Mouse (Mus musculus): ENCODE data around the gene Zswim8. TPM values are rescaled to one million over a fixed set of nuclear protein-coding genes. Genes with fewer than 3 reads are reported as not detected.

The Zswim8 gene
- polyA plus RNA-seq, 1 experiment from 2014 or later: 21.6 TPM

DNA sequence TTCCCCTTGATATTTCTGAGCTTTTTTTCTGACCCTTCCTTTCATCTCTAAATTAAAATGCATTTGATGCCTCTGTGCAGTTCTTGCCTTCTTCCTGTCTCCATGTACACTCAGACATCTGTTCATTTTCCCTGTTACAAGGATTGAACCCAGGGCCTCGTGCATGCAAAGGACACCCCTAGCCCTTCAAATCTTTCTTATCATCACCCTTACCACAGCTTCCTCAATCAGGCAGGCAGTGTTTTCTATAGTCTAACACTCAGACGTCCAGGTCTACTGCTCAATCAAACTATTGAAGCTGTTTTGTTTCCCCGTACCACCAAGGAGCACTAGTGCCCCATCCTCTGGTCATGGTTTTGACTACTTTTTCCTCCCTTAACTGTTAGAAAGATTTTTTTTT lies 46.4 kb downstream of the Zswim8 start:
- ATAC-seq (replicated peaks; ENCODE audit: insufficient number of reproducible peaks, low FRiP score, low TSS enrichment, low read depth) (no peak), DNase-seq (ENCODE audit: low spot score) (no peak)
- 87% methylated on average over 3 of the region's 3 CpGs for WGBS
- Histone ChIP-seq H3K4me1 (ENCODE audit: control insufficient read depth, insufficient read depth, low read length) (no peaks in the 10 kb centered on the region), H3K36me3 (replicated peaks; ENCODE audit: control insufficient read depth, insufficient read depth, low read depth, low read length) (peaks cover under 1% of the 10 kb centered on the region), H3K4me3 (ENCODE audit: low read depth, low read length) (no peak overlapping the region), H3K9me3 (replicated peaks; ENCODE audit: control insufficient read depth, low read length) (no peaks in the 10 kb centered on the region), H3K4me2 (ENCODE audit: low read depth, low read length) (no peak overlapping the region), H3K27me3 (ENCODE audit: control insufficient read depth, insufficient read depth, low read length) (no peaks in the 10 kb centered on the region), H3K9ac (replicated peaks; ENCODE audit: low read length) (no peak overlapping the region), H3K27ac (replicated peaks; ENCODE audit: low read depth, low read length) (no peak overlapping the region)

DNA sequence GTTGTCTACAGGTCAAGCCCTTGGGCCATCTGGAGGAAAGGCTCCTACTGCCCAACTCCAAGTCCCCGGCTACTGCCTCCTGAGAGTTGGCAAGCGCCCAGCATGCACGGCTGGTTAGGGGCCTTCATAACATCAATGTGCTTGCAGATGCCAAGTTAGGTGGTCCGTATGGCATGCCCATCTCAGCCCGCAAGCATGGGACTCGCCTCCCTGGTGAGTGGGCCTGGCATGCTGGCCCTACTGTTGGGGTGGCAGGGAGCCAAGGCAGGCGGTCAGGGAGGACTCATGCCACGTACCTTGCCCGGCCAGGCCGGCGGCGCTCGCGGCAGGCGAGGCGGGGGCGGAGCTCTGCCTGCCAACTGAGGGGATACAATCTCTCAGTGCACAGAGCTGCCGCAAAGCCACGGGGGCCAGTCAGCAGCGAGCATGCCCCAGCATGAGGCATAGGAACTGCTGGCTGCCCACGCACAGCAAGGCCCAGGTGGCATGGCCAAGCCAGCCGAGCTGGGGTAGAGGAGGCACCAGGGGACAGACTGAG lies 50.1 kb downstream of the Zswim8 start:
- Histone ChIP-seq H3K27me3 (ENCODE audit: control insufficient read depth, insufficient read depth, low read length) (no peaks in the 10 kb centered on the region), H3K4me2 (ENCODE audit: low read depth, low read length) (no peak overlapping the region; the same call in 1 of the 2 replicates), H3K36me3 (replicated peaks; ENCODE audit: control insufficient read depth, insufficient read depth, low read depth, low read length) (peaks cover 9% of the 10 kb centered on the region), H3K9ac (replicated peaks; ENCODE audit: low read length) (no peak overlapping the region), H3K4me1 (ENCODE audit: control insufficient read depth, insufficient read depth, low read length) (no peaks in the 10 kb centered on the region), H3K4me3 (ENCODE audit: low read depth, low read length) (no peak overlapping the region), H3K27ac (replicated peaks; ENCODE audit: low read depth, low read length) (no peak overlapping the region), H3K9me3 (replicated peaks; ENCODE audit: control insufficient read depth, low read length) (no peaks in the 10 kb centered on the region)
- WGBS: 95% methylated on average over 22 of the region's 22 CpGs
- DNase-seq (ENCODE audit: low spot score) (no peak), ATAC-seq (replicated peaks; ENCODE audit: insufficient number of reproducible peaks, low FRiP score, low TSS enrichment, low read depth) (no peak)

DNA sequence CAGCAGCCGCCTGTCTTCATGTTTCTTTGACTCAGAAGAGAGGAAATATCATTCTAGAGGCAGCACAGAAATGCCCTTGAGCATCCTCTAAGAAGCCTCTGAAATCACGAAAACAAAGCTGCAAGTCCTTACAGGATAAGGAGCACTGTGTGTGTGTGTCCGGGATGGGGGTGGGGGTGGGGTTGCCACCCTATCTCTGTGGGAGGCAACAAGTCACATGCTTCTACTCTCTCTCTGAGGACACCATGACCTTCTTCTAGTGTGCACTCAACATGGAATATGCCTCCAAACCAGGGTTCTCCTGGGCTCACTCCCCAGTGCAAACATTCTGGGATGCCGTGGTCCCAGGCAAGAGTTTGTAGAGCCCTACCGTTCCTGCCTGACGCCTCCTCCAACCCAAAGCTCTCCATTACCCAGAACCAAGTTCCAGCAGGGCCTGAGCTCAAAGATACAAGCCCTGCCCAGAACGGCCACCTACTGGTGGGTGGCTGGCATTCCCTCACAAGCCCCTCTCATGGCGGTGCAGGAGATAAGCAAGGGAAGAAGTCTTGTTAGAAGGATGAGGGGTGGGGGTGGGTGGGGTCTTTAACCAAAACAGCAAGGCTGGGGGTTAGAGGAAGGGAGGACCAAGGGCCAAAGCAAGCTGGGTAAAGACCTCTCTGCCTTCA lies 51.5 kb downstream of the Zswim8 start:
- H3K36me3 ChIP-seq (replicated peaks; ENCODE audit: control insufficient read depth, insufficient read depth, low read depth, low read length): peaks cover 9% of the 10 kb centered on the region
- H3K27me3 ChIP-seq (ENCODE audit: control insufficient read depth, insufficient read depth, low read length): no peaks in the 10 kb centered on the region
- no peak overlapping the region for H3K4me3 ChIP-seq (ENCODE audit: low read depth, low read length)
- 83% methylated on average over 8 of the region's 8 CpGs for WGBS
- no peak overlapping the region for H3K27ac ChIP-seq (replicated peaks; ENCODE audit: low read depth, low read length)
- no peak for DNase-seq (ENCODE audit: low spot score)
- H3K9me3 ChIP-seq (replicated peaks; ENCODE audit: control insufficient read depth, low read length): no peaks in the 10 kb centered on the region
- no peak for ATAC-seq (replicated peaks; ENCODE audit: insufficient number of reproducible peaks, low FRiP score, low TSS enrichment, low read depth)
- no peak overlapping the region for H3K4me2 ChIP-seq (ENCODE audit: low read depth, low read length)
- no peak overlapping the region for H3K9ac ChIP-seq (replicated peaks; ENCODE audit: low read length)
- no peaks in the 10 kb centered on the region for H3K4me1 ChIP-seq (ENCODE audit: control insufficient read depth, insufficient read depth, low read length)

DNA sequence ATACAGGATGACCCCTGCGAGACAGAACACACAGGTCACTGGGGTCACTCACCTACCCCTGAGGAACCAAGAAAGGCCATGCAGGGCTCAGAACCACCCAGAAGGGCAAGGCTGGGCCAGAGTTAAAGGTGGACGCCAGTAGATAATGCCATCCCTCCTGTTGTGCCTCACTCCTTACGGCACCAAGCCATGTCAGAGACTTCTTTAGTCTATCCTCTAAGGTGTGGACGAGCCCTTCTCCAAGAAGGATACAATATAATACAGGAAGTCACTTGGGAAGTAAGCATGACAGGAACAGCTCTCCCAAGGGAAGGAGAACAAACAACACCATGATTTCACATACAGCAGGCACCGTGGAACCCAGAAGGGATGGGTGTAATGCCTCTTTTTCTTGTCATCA lies 57.6 kb downstream of the Zswim8 start:
- ATAC-seq (replicated peaks; ENCODE audit: insufficient number of reproducible peaks, low FRiP score, low TSS enrichment, low read depth) (0 out of 2 replicates have a peak, but pooled peaks have one; percentile 34), DNase-seq (ENCODE audit: low spot score) (no peak)
- H3K27me3 ChIP-seq (ENCODE audit: control insufficient read depth, insufficient read depth, low read length): no peaks in the 10 kb centered on the region
- peaks cover 2% of the 10 kb centered on the region; the same call in 1 of the 2 replicates for H3K36me3 ChIP-seq (replicated peaks; ENCODE audit: control insufficient read depth, insufficient read depth, low read depth, low read length)
- H3K27ac ChIP-seq (replicated peaks; ENCODE audit: low read depth, low read length): no peak overlapping the region
- H3K9ac ChIP-seq (replicated peaks; ENCODE audit: low read length): no peak overlapping the region
- H3K4me1 ChIP-seq (ENCODE audit: control insufficient read depth, insufficient read depth, low read length): 0 out of 2 replicates have a peak, but pooled peaks cover 2% of the 10 kb centered on the region
- WGBS: 81% methylated on average over 5 of the region's 5 CpGs
- no peaks in the 10 kb centered on the region for H3K9me3 ChIP-seq (replicated peaks; ENCODE audit: control insufficient read depth, low read length)
- no peak overlapping the region for H3K4me2 ChIP-seq (ENCODE audit: low read depth, low read length)
- no peak overlapping the region for H3K4me3 ChIP-seq (ENCODE audit: low read depth, low read length)

DNA sequence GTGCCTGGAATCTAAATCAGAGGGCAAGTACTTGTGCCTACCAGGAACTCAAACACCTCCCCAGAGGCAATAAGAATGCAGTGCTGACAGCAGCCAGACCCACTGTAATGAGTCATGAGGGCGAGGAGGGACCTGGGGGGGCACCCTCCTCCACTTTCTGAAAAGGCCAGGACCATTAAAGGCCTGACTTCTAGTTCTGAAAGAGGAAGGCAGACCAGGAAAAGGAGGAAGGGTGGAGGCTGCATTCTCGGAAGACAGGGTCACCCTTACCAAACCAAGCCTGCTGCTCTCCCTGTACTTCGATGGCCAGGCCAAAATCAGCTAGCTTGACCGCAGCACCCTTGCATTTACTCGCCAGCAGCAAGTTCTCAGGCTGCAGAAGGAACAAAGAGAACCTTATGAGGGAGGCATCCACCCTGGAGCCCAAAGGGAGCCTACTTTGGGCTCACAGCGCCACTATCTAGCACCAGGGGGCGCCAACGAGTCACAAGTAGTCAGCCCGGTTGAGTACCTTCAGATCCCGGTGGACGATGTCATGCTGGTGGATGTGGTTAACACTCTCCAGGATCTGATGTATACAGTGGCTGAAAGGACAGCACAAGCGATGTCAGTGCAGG lies 58.4 kb downstream of the Zswim8 start:
- Histone ChIP-seq H3K4me3 (ENCODE audit: low read depth, low read length) (no peak overlapping the region), H3K4me1 (ENCODE audit: control insufficient read depth, insufficient read depth, low read length) (0 out of 2 replicates have a peak, but pooled peaks cover 2% of the 10 kb centered on the region), H3K9me3 (replicated peaks; ENCODE audit: control insufficient read depth, low read length) (no peaks in the 10 kb centered on the region), H3K36me3 (replicated peaks; ENCODE audit: control insufficient read depth, insufficient read depth, low read depth, low read length) (no peaks in the 10 kb centered on the region; the same call in 1 of the 2 replicates), H3K9ac (replicated peaks; ENCODE audit: low read length) (no peak overlapping the region), H3K27ac (replicated peaks; ENCODE audit: low read depth, low read length) (no peak overlapping the region), H3K27me3 (ENCODE audit: control insufficient read depth, insufficient read depth, low read length) (no peaks in the 10 kb centered on the region), H3K4me2 (ENCODE audit: low read depth, low read length) (no peak overlapping the region)
- DNase-seq (ENCODE audit: low spot score) (peak; percentile 89), ATAC-seq (replicated peaks; ENCODE audit: insufficient number of reproducible peaks, low FRiP score, low TSS enrichment, low read depth) (no peak; the same call in 1 of the 2 replicates)
- WGBS: 25% methylated on average over 12 of the region's 12 CpGs

DNA sequence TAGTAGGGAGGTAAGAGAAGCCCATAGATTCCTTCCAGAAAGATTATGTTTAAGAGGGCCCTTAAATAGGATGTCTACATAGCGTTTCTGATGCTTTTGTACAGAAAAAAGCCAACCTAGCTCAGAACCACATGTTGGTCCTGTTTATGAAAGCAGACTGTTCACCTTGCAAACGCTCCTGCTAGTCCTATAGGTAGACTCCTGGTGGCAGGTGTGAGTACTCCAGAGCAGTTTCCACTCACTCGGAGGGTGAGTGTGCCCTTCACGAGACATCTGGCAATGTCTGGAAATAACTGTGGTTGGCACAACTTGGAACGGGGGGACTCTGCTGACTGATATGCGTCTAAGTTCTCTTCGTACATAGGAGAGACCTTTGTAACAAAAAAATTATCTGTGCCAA lies 60.6 kb downstream of the Zswim8 start:
- Histone ChIP-seq H3K4me3 (ENCODE audit: low read depth, low read length) (no peak overlapping the region), H3K36me3 (replicated peaks; ENCODE audit: control insufficient read depth, insufficient read depth, low read depth, low read length) (no peaks in the 10 kb centered on the region; the same call in 1 of the 2 replicates), H3K27ac (replicated peaks; ENCODE audit: low read depth, low read length) (no peak overlapping the region), H3K9me3 (replicated peaks; ENCODE audit: control insufficient read depth, low read length) (no peaks in the 10 kb centered on the region), H3K4me1 (ENCODE audit: control insufficient read depth, insufficient read depth, low read length) (0 out of 2 replicates have a peak, but pooled peaks cover 2% of the 10 kb centered on the region), H3K27me3 (ENCODE audit: control insufficient read depth, insufficient read depth, low read length) (no peaks in the 10 kb centered on the region), H3K4me2 (ENCODE audit: low read depth, low read length) (no peak overlapping the region), H3K9ac (replicated peaks; ENCODE audit: low read length) (no peak overlapping the region)
- 95% methylated on average over 7 of the region's 7 CpGs for WGBS
- DNase-seq (ENCODE audit: low spot score): no peak
- ATAC-seq (replicated peaks; ENCODE audit: insufficient number of reproducible peaks, low FRiP score, low TSS enrichment, low read depth): no peak

DNA sequence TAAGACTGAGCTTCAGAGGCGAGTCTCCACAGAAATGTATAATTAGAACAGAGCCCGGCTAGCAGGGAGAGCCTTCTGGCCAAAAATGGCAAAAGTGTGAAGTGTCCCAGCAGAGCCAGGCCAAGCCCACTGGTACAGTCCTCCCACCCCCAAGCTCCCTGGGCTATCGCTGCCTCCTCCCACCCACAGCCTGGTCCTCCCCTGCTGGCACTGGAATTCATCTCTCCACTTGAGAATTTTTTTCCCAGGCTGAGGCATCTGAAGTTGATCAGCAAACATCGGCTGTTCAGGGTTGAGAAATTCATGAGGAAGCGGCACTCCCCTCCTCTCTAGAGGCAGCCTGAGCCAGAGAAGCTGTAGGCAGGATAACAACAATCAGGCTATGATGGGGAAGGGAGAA lies 61.2 kb downstream of the Zswim8 start:
- 0 out of 2 replicates have a peak, but pooled peaks cover 2% of the 10 kb centered on the region for H3K4me1 ChIP-seq (ENCODE audit: control insufficient read depth, insufficient read depth, low read length)
- H3K27ac ChIP-seq (replicated peaks; ENCODE audit: low read depth, low read length): no peak overlapping the region
- DNase-seq (ENCODE audit: low spot score) (no peak), ATAC-seq (replicated peaks; ENCODE audit: insufficient number of reproducible peaks, low FRiP score, low TSS enrichment, low read depth) (no peak)
- no peaks in the 10 kb centered on the region for H3K27me3 ChIP-seq (ENCODE audit: control insufficient read depth, insufficient read depth, low read length)
- no peaks in the 10 kb centered on the region for H3K9me3 ChIP-seq (replicated peaks; ENCODE audit: control insufficient read depth, low read length)
- H3K4me2 ChIP-seq (ENCODE audit: low read depth, low read length): no peak overlapping the region
- WGBS: 80% methylated on average over 5 of the region's 5 CpGs
- no peak overlapping the region for H3K9ac ChIP-seq (replicated peaks; ENCODE audit: low read length)
- H3K36me3 ChIP-seq (replicated peaks; ENCODE audit: control insufficient read depth, insufficient read depth, low read depth, low read length): no peaks in the 10 kb centered on the region; the same call in 1 of the 2 replicates
- no peak overlapping the region for H3K4me3 ChIP-seq (ENCODE audit: low read depth, low read length)

DNA sequence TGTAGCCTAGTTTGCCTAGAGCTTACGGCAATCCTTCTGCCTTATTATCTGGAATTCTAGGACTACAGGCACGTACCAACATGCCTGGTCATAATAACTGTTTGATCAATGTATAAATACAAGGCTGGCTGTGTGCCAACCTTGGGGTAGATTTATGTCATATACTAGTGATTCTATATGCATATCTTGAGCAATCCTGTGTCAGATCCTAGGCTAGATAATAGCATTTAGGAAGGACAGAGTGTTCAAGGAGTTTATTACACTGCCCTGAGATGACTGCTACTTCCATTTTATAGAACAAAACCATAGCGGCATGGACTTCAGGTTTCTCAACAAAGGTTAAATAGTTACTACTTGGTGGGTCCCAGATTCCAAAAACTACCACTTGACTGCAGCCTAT lies 64.6 kb downstream of the Zswim8 start:
- Histone ChIP-seq H3K4me3 (ENCODE audit: low read depth, low read length) (no peak overlapping the region), H3K9me3 (replicated peaks; ENCODE audit: control insufficient read depth, low read length) (no peaks in the 10 kb centered on the region), H3K27me3 (ENCODE audit: control insufficient read depth, insufficient read depth, low read length) (no peaks in the 10 kb centered on the region), H3K36me3 (replicated peaks; ENCODE audit: control insufficient read depth, insufficient read depth, low read depth, low read length) (no peaks in the 10 kb centered on the region; the same call in 1 of the 2 replicates), H3K4me1 (ENCODE audit: control insufficient read depth, insufficient read depth, low read length) (no peaks in the 10 kb centered on the region), H3K27ac (replicated peaks; ENCODE audit: low read depth, low read length) (no peak overlapping the region), H3K9ac (replicated peaks; ENCODE audit: low read length) (no peak overlapping the region), H3K4me2 (ENCODE audit: low read depth, low read length) (no peak overlapping the region)
- ATAC-seq (replicated peaks; ENCODE audit: insufficient number of reproducible peaks, low FRiP score, low TSS enrichment, low read depth): no peak
- WGBS: 95% methylated on average over 3 of the region's 3 CpGs
- DNase-seq (ENCODE audit: low spot score): no peak
